Mouse (Mus musculus): ENCODE measurements around the gene Defa23. TPM values are rescaled to one million over a fixed set of nuclear protein-coding genes. Genes with fewer than 3 reads are reported as not detected.
"Not testable (repeated sequence)": the region's sequence is repeated elsewhere in the genome, so short reads cannot be mapped to it uniquely, and the experiment has no call there.

The Defa23 gene
- total RNA-seq (2021), result not detected

DNA sequence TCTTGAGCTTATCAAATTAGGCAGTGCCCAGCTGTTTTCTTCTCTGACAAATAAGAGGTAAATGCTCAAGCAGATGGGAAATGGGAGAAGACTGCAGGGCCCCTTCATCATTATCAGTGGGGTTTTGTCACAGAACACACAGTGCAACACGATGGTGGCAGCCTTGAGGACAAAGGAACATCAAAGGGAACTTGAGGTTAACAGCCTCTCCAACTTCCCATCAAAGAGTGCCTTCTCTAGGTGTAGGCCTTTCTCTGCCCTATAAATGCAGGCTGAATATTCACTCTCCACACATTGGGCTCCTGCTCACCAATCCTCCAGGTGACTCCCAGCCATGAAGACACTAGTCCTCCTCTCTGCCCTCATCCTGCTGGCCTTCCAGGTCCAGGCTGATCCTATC, at the start of gene Defa23:
Defa23 (plus strand) TSS at position 301 of the 400 bp plus-strand sequence.
- not testable (repeated sequence) for DNase-seq

DNA sequence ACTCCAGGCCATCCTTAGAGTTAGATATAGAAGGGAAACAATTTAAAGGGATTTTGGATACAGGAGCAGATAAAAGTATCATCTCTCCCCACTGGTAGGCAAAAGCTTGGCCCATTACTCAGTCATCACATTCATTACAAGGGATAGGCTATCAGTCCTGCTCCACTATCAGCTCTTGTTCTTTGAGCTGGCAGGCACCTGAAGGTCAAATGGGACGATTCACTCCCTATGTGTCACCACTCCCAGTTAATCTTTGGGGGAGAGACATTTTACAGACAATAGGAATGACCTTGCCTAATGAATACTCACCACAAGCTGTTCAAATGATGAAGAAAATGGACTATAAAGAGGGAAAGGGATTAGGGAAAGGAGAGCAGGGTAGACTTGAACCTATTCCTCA, 48.0 kb upstream of the Defa23 start:
- DNase-seq, result no peak
- intact Hi-C loops (cut with DNase I), result no loop called here

More for the DNA sequence above, at the start of gene Defa23:
- intact Hi-C loops (cut with DNase I), result not testable (repeated sequence)

DNA sequence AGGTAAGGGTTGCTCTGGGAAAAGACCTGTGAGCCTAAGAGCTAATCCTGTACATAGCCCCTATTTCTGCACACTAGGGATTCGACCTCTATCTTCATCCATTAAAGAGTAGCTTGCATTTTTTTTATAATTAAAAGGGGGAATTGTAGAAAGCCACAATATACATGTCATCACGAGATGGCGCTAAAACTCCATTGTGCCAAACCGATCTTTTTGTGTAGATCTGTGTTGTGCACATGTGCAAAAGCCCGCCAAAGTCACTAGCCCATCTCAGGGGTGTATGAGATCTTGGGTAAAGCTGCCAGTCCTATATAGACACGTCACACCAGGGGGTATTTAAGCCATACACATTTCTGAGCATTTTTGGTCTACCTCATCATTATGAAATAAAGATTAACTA, 46.3 kb upstream of the Defa23 start:
- not testable (repeated sequence) for DNase-seq

DNA sequence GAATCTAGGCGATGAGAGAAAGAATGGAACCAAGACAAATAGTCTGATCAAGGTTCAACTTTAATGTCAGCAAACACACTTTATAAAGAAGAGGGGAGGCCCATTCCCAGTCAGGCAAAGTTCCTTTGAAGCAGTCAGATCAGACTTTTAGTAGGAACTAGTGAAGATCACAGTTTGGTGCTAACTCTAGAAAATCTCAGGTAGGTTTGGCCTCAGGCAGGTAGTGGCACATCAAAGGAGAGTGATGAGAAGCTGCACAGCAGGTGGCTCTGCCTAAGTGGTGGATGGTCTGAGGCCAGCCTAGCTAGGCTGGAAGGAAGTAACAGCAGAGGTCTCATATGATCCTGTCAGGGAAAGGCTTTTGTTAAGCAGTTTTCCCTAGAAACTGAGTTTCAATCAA, 44.3 kb upstream of the Defa23 start:
- DNase-seq, result not testable (repeated sequence)
- intact Hi-C loops (cut with DNase I), result loop anchor here (1.0 kb wide), 1 partner anchor 16 kb away; no protein-coding TSS in a partner anchor

More for the DNA sequence above, 46.3 kb upstream of the Defa23 start:
- intact Hi-C loops (cut with DNase I), result not testable (repeated sequence)

DNA sequence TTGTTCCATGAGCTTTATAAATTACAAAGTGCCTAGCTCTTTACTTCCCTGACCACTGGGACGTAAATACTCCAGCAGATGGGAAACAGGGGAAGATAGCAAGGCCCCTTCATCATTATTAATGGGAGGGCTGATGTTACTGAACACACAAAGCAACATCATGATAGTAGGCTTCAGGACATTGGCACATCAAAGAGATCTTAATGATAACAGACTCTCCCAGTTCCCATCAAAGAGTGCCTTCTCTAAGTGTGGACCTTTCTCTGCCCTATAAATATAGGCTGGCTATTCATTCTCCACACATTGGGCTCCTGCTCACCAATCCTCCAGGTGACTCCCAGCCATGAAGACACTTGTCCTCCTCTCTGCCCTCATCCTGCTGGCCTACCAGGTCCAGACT, 29.6 kb upstream of the Defa23 start, which contains the start of gene Defa21:
Defa21 (plus strand) TSS at position 301 of the 400 bp plus-strand sequence.
- intact Hi-C loops (cut with DNase I); DNase-seq: not testable (repeated sequence)

DNA sequence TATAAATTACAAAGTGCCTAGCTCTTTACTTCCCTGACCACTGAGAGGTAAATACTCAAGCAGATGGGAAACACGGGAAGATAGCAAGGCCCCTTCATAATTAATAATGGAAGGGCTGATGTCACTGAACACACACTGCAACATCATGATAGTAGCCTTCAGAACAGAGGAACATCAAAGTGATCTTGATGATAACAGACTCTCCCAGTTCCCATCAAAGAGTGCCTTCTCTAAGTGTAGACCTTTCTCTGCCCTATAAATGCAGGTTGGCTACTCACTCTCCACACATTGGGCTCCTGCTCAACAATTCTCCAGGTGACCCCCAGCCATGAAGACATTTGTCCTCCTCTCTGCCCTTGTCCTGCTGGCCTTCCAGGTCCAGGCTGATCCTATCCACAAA, 9.9 kb downstream of the Defa23 start, which contains the start of gene Defa35:
Defa35 (plus strand) TSS at position 301 of the 400 bp plus-strand sequence.
- intact Hi-C loops (cut with DNase I); DNase-seq: not testable (repeated sequence)

DNA sequence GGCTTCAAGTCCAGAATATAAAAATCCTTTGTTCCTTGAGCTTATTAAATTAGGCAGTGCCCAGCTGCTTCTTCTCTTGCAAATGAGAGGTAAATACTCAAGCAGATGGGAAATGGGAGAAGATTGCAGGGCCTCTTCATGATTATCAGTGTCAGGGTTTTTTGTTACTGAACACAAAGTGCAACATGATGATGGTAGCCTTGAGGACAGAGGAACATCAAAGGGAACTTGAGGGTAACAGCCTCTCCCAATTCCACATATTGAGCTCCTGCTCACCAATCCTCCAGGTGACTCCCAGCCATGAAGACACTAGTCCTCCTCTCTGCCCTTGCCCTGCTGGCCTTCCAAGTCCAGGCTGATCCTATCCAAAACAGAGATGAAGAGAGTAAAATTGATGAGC, 29.3 kb downstream of the Defa23 start, which contains the start of gene Defa25:
Defa25 (plus strand) TSS at position 301 of the 400 bp plus-strand sequence.
- intact Hi-C loops (cut with DNase I); DNase-seq: not testable (repeated sequence)

DNA sequence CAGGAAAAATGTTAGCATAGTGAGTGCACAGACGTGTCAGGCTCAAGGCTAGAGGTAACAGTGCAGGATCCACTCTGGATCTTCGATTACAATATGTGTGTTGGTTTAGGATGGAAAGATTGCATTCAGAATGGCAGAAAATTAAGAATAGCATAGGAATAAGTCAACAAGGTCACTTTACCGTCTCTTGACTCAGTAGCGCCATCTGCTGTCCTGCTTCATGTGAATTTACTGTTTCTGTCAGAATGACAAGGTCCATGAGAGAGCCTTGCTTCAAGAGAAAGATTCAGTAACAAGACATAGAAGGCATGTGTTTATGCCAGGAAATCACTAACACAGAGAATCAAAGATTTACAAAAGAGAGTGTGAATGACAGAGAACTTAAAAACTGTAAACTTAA, 38.3 kb downstream of the Defa23 start:
- no peak for DNase-seq
- intact Hi-C loops (cut with DNase I), result no loop called here

DNA sequence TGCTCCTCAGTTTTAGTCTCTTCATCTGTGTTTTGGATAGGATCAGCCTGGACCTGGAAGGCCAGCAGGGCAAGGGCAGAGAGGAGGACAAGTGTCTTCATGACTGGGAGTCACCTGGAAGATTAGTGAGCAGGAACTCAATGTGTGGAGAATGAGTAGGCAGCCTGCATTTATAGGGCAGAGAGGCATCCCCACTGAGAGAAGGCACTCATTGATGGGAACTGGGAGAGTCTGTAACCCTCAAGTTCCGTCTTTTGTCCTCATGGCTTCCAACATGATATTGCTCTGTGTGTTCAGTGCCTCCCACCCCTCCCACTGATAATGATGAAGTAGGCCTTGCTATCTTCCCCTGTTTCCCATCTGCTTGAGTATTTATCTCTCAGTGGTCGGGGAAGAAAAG, 41.1 kb downstream of the Defa23 start, which contains the start of gene Gm14851:
Gm14851 (minus strand) TSS at position 101 of the 400 bp plus-strand sequence.
- DNase-seq; intact Hi-C loops (cut with DNase I): not testable (repeated sequence)

Other genes with a start within 250 kb of the Defa23 start
- gene Defb33, start 162.4 kb upstream of the Defa23 start, total RNA-seq (2021), result not detected
- gene Gm15056, start 152.4 kb upstream of the Defa23 start, total RNA-seq (2021), result not detected
- not detected for gene Gm6040, start 133.0 kb upstream of the Defa23 start, total RNA-seq (2021)
- gene AY761185, start 110.3 kb upstream of the Defa23 start, total RNA-seq (2021), result not detected
- not detected for gene Defa21, start 29.5 kb upstream of the Defa23 start, total RNA-seq (2021)
- not detected for gene Defa35, start 10.0 kb downstream of the Defa23 start, total RNA-seq (2021)
- not detected for gene Defa25, start 29.4 kb downstream of the Defa23 start, total RNA-seq (2021)
- not detected for gene Gm14851, start 41.0 kb downstream of the Defa23 start, total RNA-seq (2021)
- not detected for gene Defa30, start 79.6 kb downstream of the Defa23 start, total RNA-seq (2021)
- not detected for gene Defa22, start 107.2 kb downstream of the Defa23 start, total RNA-seq (2021)
- not detected for gene Defa31, start 136.6 kb downstream of the Defa23 start, total RNA-seq (2021)
- gene Gm15293, start 146.5 kb downstream of the Defa23 start, total RNA-seq (2021), result not detected
- gene Gm15292, start 194.7 kb downstream of the Defa23 start, total RNA-seq (2021), result not detected